Mouse (Mus musculus) stomach, adult 2 months (tissue): ENCODE data around the gene Defb26. TPM values are rescaled to one million over a fixed set of nuclear protein-coding genes. Genes with fewer than 3 reads are reported as not detected.

ENCODE experiments used
- polyA plus RNA-seq: library from polyadenylated mRNA; depleted of rRNA; stranded (reverse); fragments of >200 nt; gene quantifications from 2 replicates; pipeline ENCODE4 v1.2.3, GENCODE M21; 2012; rRNA removed

Defb26 gene
- polyA plus RNA-seq: not detected in 2 replicates

DNA sequence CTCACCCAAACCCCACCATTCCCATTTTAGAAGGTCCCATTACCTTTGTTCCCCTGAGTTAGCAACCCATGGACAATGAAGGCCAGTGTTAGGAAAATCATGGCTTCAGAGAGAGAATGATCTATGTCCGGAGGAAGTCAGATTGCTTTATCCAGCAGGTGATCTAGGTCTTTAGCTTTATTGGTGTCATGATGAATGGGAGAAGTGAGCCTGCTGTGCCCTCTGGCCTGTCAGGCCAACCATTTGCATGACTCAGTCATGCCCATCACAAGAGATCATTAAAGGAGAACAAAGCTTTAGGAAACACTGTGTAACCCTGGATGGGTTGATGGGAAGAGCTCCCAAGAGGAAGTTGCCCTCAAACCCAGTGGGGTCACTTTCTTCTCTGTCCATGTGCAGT lies at the start of gene Defb26:
TSS of gene Defb26 (minus strand) at position 101 of the 400 bp plus-strand sequence.

DNA sequence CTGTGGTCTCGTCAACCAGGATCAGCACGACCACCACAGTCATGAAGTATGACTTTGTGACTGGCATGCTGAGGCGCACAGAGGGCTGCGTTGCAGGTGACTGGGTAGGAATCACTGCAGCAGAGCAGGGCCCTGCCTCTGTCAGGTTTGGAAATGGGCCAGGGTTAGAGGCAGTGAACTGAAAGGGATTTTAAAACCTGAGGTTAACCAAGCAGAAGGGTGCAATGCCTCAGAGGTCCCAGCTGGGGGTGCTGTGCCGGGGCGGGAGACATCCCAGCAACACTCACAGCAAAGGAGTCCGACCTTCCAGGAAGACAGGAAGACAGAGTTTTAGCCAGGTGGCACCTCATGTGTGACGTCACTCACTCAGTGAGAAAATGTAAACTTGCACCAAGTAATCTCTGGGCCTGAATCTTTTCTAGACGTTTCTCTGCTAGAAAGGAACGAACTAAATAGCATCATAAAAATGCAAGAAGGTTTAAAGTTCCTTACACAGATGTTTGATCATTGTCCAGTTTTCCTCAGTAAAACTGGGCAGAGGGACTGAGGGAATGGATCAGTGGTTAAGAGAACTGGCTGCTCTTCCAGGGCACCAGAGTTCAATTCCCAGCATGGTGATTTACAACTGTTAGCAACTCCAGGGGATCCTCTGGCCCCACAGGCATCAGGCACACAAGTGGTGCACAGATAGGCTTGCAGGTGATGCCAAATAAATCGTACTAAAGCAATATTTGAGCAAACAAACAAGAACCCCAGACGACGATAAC lies 28.6 kb upstream of the Defb26 start, which contains the start of gene Defb29:
TSS of gene Defb29 (minus strand) at position 155 of the 767 bp plus-strand sequence.

DNA sequence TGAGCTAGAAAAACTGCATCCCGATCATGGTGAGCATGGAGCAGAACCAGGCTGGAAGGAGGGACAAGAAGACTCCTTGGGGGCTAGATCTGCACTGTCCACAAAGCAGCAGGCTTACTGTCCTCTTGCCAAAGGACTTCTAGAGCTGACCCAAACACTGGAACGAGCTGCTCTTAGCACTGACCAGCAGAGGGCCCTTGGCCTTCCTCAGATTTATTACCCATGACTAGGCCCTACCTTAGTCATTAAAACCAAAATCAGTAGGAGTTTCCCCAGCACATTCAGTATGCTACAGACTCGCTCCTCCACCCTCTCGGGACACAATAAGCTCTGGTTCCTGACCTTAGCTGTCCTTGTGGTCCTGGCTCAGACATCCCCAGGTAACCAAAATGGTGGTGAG lies 6.5 kb upstream of the Defb26 start, which contains the start of gene Defb28:
TSS of gene Defb28 (plus strand) at position 275 of the 400 bp plus-strand sequence.

DNA sequence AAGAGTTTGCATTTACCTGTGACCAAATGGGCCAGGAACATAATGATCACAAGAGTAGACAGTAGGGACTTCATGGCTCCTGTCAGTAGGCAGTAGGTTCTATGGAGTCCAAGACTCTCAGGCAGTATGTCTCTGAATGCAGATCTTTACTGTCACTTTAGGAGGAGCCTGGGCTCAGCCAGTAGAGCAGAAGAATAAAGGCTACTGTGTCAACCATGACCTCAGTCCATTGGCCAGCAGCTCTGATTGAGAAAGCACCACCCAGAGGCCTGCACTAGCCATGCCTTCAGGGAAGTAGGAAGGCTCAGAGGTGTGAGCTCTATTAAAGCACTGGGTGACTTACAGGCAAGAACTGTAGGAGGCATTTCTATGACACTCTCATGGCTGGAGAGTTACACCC lies 21.5 kb downstream of the Defb26 start, which contains the start of gene Defb22:
TSS of gene Defb22 (minus strand) at position 101 of the 400 bp plus-strand sequence.

DNA sequence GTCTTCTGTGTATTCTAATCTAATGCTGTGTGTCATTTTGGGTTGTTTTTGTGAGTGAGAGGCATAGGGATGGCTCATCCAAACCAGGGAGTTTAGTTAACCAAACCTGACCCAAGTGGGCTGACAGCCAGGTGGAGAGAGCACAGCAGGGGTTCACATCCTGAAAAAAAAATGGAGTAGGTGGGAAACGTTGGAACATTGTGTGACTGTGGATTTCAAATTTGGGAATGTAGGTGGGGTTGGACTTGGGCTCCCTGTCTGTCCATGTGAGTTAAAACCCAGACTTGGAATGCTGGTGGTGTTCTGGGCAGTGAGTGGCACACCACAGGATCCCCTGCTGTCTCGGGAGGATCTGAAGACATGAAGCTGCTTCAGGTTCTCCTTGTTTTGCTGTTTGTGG lies 34.7 kb downstream of the Defb26 start, which contains the start of gene Defb20:
TSS of gene Defb20 (plus strand) at position 301 of the 400 bp plus-strand sequence.

DNA sequence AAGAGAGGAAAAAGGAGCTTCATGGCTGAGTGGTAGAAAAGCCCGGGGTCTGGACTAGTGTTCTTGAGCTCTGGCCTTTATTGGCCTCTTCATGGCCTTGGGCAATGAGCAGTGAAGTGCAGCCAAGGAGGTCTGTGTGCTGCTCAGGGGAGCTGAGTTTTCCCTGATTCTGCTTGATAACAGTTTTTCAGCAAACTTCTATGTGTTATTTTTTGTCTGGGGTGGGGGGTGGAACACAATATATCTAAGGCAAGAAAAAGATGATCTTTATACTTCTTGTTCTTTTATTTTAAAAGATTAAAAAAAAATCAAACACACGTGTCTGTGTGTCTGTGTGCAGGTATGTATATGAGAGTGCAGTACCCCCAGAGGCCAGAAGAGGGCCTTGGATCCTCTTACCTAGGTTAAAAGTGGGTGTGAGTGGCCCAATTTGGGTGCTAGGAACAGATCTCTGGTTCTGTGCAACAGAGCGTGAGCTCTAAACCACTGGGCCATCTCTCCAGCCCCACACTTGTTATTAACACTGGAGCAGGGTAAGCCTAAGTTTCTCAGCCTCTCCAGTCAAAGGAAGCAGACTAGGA lies 46.8 kb downstream of the Defb26 start, which contains the start of gene Defb23:
TSS of gene Defb23 (minus strand) at position 51 of the 581 bp plus-strand sequence.

Other genes starting within 250 kb of the Defb26 start
- 19.8 and 22.3 TPM in 2 replicates for gene Tbc1d20, start 217.9 kb downstream of the Defb26 start, polyA plus RNA-seq
- gene Rbck1, start 179.0 kb downstream of the Defb26 start, polyA plus RNA-seq: 89.9 and 100 TPM in 2 replicates
- 1.5 and 3.1 TPM in 2 replicates for gene Trib3, start 167.7 kb downstream of the Defb26 start, polyA plus RNA-seq
- 0.22 and 0.56 TPM in 2 replicates for gene Nrsn2, start 135.1 kb downstream of the Defb26 start, polyA plus RNA-seq
- gene Sox12, start 113.6 kb downstream of the Defb26 start, polyA plus RNA-seq: 3.7 and 4.3 TPM in 2 replicates
- gene Zcchc3, start 96.7 kb downstream of the Defb26 start, polyA plus RNA-seq: 1.3 and 1.4 TPM in 2 replicates
- 0.26 TPM in 1 of 2 replicates, not detected in the other for gene 6820408C15Rik, start 96.1 kb downstream of the Defb26 start, polyA plus RNA-seq
- 0.23 TPM in 1 of 2 replicates, not detected in the other for gene Defb23, start 47.1 kb downstream of the Defb26 start, polyA plus RNA-seq
- gene Defb20, start 34.6 kb downstream of the Defb26 start, polyA plus RNA-seq: 1.2 TPM in 1 of 2 replicates, not detected in the other
- gene Defb22, start 21.6 kb downstream of the Defb26 start, polyA plus RNA-seq: 0.31 TPM in 1 of 2 replicates, not detected in the other
- 0.39 TPM in 1 of 2 replicates, not detected in the other for gene Defb28, start 6.6 kb upstream of the Defb26 start, polyA plus RNA-seq
- not detected in 2 replicates for gene Defb29, start 28.4 kb upstream of the Defb26 start, polyA plus RNA-seq
- gene Gm17416, start 57.6 kb upstream of the Defb26 start, polyA plus RNA-seq: not detected in 2 replicates
- gene Defb21, start 61.1 kb upstream of the Defb26 start, polyA plus RNA-seq: not detected in 2 replicates
- not detected in 2 replicates for gene Defb19, start 68.6 kb upstream of the Defb26 start, polyA plus RNA-seq
- gene Defb45, start 87.7 kb upstream of the Defb26 start, polyA plus RNA-seq: not detected in 2 replicates
- gene Defb36, start 92.6 kb upstream of the Defb26 start, polyA plus RNA-seq: not detected in 2 replicates
- 3.2 TPM in 1 of 2 replicates, not detected in the other for gene Defb25, start 111.4 kb upstream of the Defb26 start, polyA plus RNA-seq
- 6.7 and 10.2 TPM in 2 replicates for gene Rem1, start 115.3 kb upstream of the Defb26 start, polyA plus RNA-seq
- 70.4 and 121 TPM in 2 replicates for gene H13, start 157.8 kb upstream of the Defb26 start, polyA plus RNA-seq
- gene Mcts2, start 175.3 kb upstream of the Defb26 start, polyA plus RNA-seq: 0.67 and 1.0 TPM in 2 replicates
- gene Id1, start 224.6 kb upstream of the Defb26 start, polyA plus RNA-seq: 694 and 877 TPM in 2 replicates
- 1.8 and 3.3 TPM in 2 replicates for gene Cox4i2, start 242.5 kb upstream of the Defb26 start, polyA plus RNA-seq